Mouse (Mus musculus) right cerebral cortex, postnatal 4 days (tissue): Measurements from ENCODE around the gene Gm16368.
"Not testable (repeated sequence)": the region's sequence is repeated elsewhere in the genome, so short reads cannot be mapped to it uniquely, and the experiment has no call there.

Experiments
- DNase-seq: peaks from one replicate; pipeline ENCODE4 v3.0.0-alpha.2; 2022

The Gm16368 gene

GRCm38 (mm10) chr12:88083397-88083796 is at the start of gene Gm16368:
Gene Gm16368, plus strand, starts transcription at chr12:88083697.
- not testable (repeated sequence) for DNase-seq

- not testable (repeated sequence) for DNase-seq
Measured at GRCm38 (mm10) chr12:88039062-88039461, 44.4 kb upstream of the Gm16368 start.

GRCm38 (mm10) chr12:88039703-88040102 is 43.8 kb upstream of the Gm16368 start:
- DNase-seq, result not testable (repeated sequence)

- DNase-seq, result not testable (repeated sequence)
Measured at GRCm38 (mm10) chr12:88045226-88045625, 38.3 kb upstream of the Gm16368 start.
